Mouse (Mus musculus) olfactory bulb, adult 2 months (tissue): ENCODE data around the gene Gm20219. TPM values are rescaled to one million over a fixed set of nuclear protein-coding genes. Genes with fewer than 3 reads are reported as not detected.

Experiments used
- H3K27ac ChIP-seq: fragments of 200-500 bp; 2 replicates; pipeline ENCODE4 v1.5.1; 2012; ENCODE audit warnings: low read depth, low read length; ENCODE audit not compliant: insufficient read depth
- H3K4me1 ChIP-seq: fragments of 200-500 bp; 2 replicates; pipeline ENCODE4 v1.6.1; 2012; ENCODE audit warnings: low read length; ENCODE audit not compliant: control insufficient read depth, insufficient read depth
- H3K4me3 ChIP-seq: fragments of 200-500 bp; 2 replicates; pipeline ENCODE4 v1.5.1; 2012; ENCODE audit warnings: mild to moderate bottlenecking, low read depth, low read length, moderate library complexity; ENCODE audit not compliant: insufficient read depth
- CTCF ChIP-seq: fragments of 200-500 bp; IDR thresholded peaks from 2 replicates; pipeline ENCODE4 v1.5.1; 2012; ENCODE audit warnings: low read depth, mild to moderate bottlenecking, low read length, moderate library complexity; ENCODE audit not compliant: insufficient read depth
- POLR2A ChIP-seq: fragments of 200-500 bp; IDR thresholded peaks from 2 replicates; pipeline ENCODE4 v1.6.1; 2012; ENCODE audit warnings: mild to moderate bottlenecking, low read depth, low read length, moderate library complexity; ENCODE audit not compliant: insufficient read depth
- WGBS: fragments of 180-500 bp; shearing (Covaris S2); methylation state at CpG from one replicate; pipeline ENCODE4 v1.1.7; 2018; 5-methylcytosine and 5-hydroxymethylcytosine counted together
- polyA plus RNA-seq: library from polyadenylated mRNA; stranded (reverse); fragments of >200 nt; gene quantifications from 2 replicates; pipeline ENCODE4 v1.2.4, GENCODE M21; 2012; ENCODE audit warnings: low replicate concordance; ENCODE audit not compliant: missing spikeins, insufficient read depth, insufficient read length

Gene Gm20219
- polyA plus RNA-seq, 1 experiment = not detected

GRCm38 (mm10) chr17:56547116-56547845 lies 6.9 kb downstream of the Gm20219 start:
- H3K4me1 ChIP-seq = peaks cover 33% of the 10 kb centered on the region
- no peak overlapping the region for H3K4me3 ChIP-seq
- WGBS = 52% methylated on average over 17 of the region's 17 CpGs
- H3K27ac ChIP-seq = no peak overlapping the region
- TF ChIP-seq POLR2A (no peak), CTCF (no peak)

GRCm38 (mm10) chr17:56546576-56546975 lies 7.6 kb downstream of the Gm20219 start:
- Histone ChIP-seq H3K4me3 (no peak overlapping the region), H3K27ac (no peak overlapping the region), H3K4me1 (peaks cover 29% of the 10 kb centered on the region)
- TF ChIP-seq CTCF (no peak), POLR2A (no peak)
- WGBS = 70% methylated on average over 5 of the region's 5 CpGs

- Histone ChIP-seq H3K4me3 (no peak overlapping the region), H3K4me1 (peaks cover 24% of the 10 kb centered on the region), H3K27ac (no peak overlapping the region)
- WGBS = 96% methylated on average over 1 of the region's 1 CpGs
- TF ChIP-seq CTCF = no peak
- no peak for TF ChIP-seq POLR2A
Measured at GRCm38 (mm10) chr17:56545945-56546344, 8.2 kb downstream of the Gm20219 start.

GRCm38 (mm10) chr17:56544699-56545387 lies 9.3 kb downstream of the Gm20219 start:
- no peak overlapping the region for H3K27ac ChIP-seq
- H3K4me1 ChIP-seq = peaks cover 21% of the 10 kb centered on the region
- TF ChIP-seq POLR2A = no peak
- TF ChIP-seq CTCF = no peak
- 90% methylated on average over 7 of the region's 7 CpGs for WGBS
- H3K4me3 ChIP-seq = no peak overlapping the region

GRCm38 (mm10) chr17:56543684-56544224 lies 10.4 kb downstream of the Gm20219 start:
- Histone ChIP-seq H3K27ac (no peak overlapping the region), H3K4me3 (no peak overlapping the region), H3K4me1 (peaks cover 21% of the 10 kb centered on the region)
- TF ChIP-seq POLR2A (no peak), CTCF (no peak)
- WGBS = 92% methylated on average over 3 of the region's 3 CpGs

- Histone ChIP-seq H3K4me1 (peaks cover 29% of the 10 kb centered on the region), H3K27ac (no peak overlapping the region), H3K4me3 (no peak overlapping the region)
- 20% methylated on average over 8 of the region's 8 CpGs for WGBS
- TF ChIP-seq POLR2A (no peak), CTCF (no peak)
Measured at GRCm38 (mm10) chr17:56542736-56543135, 11.5 kb downstream of the Gm20219 start.

GRCm38 (mm10) chr17:56540562-56540975 lies 13.6 kb downstream of the Gm20219 start:
- H3K4me1 ChIP-seq = peaks cover 33% of the 10 kb centered on the region
- no peak overlapping the region for H3K4me3 ChIP-seq
- 66% methylated on average over 6 of the region's 6 CpGs for WGBS
- TF ChIP-seq CTCF = no peak
- no peak for TF ChIP-seq POLR2A
- H3K27ac ChIP-seq = no peak overlapping the region

- TF ChIP-seq CTCF = no peak
- no peak for TF ChIP-seq POLR2A
- H3K4me3 ChIP-seq = no peak overlapping the region
- H3K4me1 ChIP-seq = peaks cover 30% of the 10 kb centered on the region
- peak overlapping the region; percentile 15; the same call in 1 of the 2 replicates for H3K27ac ChIP-seq
- WGBS = 42% methylated on average over 8 of the region's 8 CpGs
Measured at GRCm38 (mm10) chr17:56537912-56538311, 16.3 kb downstream of the Gm20219 start.

GRCm38 (mm10) chr17:56536874-56537273 lies 17.3 kb downstream of the Gm20219 start:
- TF ChIP-seq POLR2A = no peak
- no peak for TF ChIP-seq CTCF
- Histone ChIP-seq H3K27ac (no peak overlapping the region), H3K4me1 (peaks cover 23% of the 10 kb centered on the region), H3K4me3 (no peak overlapping the region)
- 15% methylated on average over 3 of the region's 3 CpGs for WGBS
